Mouse (Mus musculus) ES-E14 (cell line): ENCODE data around the gene Exoc4. TPM values are rescaled to one million over a fixed set of nuclear protein-coding genes. Genes with fewer than 3 reads are reported as not detected.

ENCODE experiments used
- DNase-seq: peaks from one replicate; pipeline ENCODE4 v3.0.0-alpha.2; 2013; ENCODE audit warnings: low read depth, low spot score
- H3K27ac ChIP-seq: 2 replicates; pipeline ENCODE4 v1.5.1; 2012; ENCODE audit warnings: low read depth, mild to moderate bottlenecking, low read length, moderate library complexity, mixed read lengths; ENCODE audit not compliant: poor library complexity, insufficient read depth, severe bottlenecking
- H3K36me3 ChIP-seq: 2 replicates; pipeline ENCODE4 v1.6.1; 2012; ENCODE audit warnings: mild to moderate bottlenecking, low read length, moderate library complexity, mixed read lengths; ENCODE audit not compliant: control insufficient read depth, poor library complexity, insufficient read depth, severe bottlenecking
- H3K4me1 ChIP-seq, 2 experiments: fragments of 150-350 bp in 1 of 2; sonication (generic) in 1 of 2; 2 replicates each; pipeline ENCODE4 v1.6.1; 2012; ENCODE audit warnings: low read length in 2 of 2, mild to moderate bottlenecking in 1 of 2, mixed read lengths in 1 of 2; ENCODE audit not compliant: control insufficient read depth in 2 of 2, insufficient read depth in 2 of 2, poor library complexity in 1 of 2
- H3K4me3 ChIP-seq, 2 experiments: fragments of 150-350 bp in 1 of 2; sonication (generic) in 1 of 2; 2 replicates each; pipeline ENCODE4 v1.5.1; 2012; ENCODE audit warnings: low read length in 2 of 2, low read depth in 1 of 2, mild to moderate bottlenecking in 1 of 2, mixed read lengths in 1 of 2; ENCODE audit not compliant: insufficient read depth in 1 of 2, poor library complexity in 1 of 2, severe bottlenecking in 1 of 2
- H3K9ac ChIP-seq: 2 replicates; pipeline ENCODE4 v1.6.1; 2012; ENCODE audit warnings: low read depth, mild to moderate bottlenecking, low read length, mixed read lengths; ENCODE audit not compliant: poor library complexity, insufficient read depth, severe bottlenecking
- H3K9me3 ChIP-seq: fragments of 150-350 bp; sonication (generic); 2 replicates; pipeline ENCODE4 v1.6.1; 2012; ENCODE audit warnings: low read depth, mild to moderate bottlenecking, low read length; ENCODE audit not compliant: control insufficient read depth, insufficient read depth
- CHD2 ChIP-seq: IDR thresholded peaks from 2 replicates; pipeline ENCODE4 v1.6.1; 2014; ENCODE audit warnings: mild to moderate bottlenecking, low read depth, low read length, inconsistent platforms
- HCFC1 ChIP-seq: IDR thresholded peaks from 2 replicates; pipeline ENCODE4 v1.6.1; 2012; ENCODE audit warnings: low read length, inconsistent platforms, borderline replicate concordance; ENCODE audit not compliant: insufficient read depth
- MAFK ChIP-seq: IDR thresholded peaks from 2 replicates; pipeline ENCODE4 v1.6.1; 2014; ENCODE audit warnings: mild to moderate bottlenecking, low read depth, low read length, inconsistent platforms; ENCODE audit not compliant: insufficient read depth
- ZC3H11A ChIP-seq: IDR thresholded peaks from 2 replicates; pipeline ENCODE4 v1.6.1; 2012; ENCODE audit warnings: low read depth, mild to moderate bottlenecking, inconsistent platforms, low read length, borderline replicate concordance
- ZNF384 ChIP-seq: IDR thresholded peaks from 2 replicates; pipeline ENCODE4 v1.6.1; 2012; ENCODE audit warnings: low read depth, low read length, inconsistent platforms
- in situ Hi-C, 2 experiments: fragments of 600-800 bp; cut with MboI; formaldehyde crosslinking; loops; one replicate each; pipeline ENCODE4 v1.15.1; 2025; ENCODE audit warnings: low sequenced_read_pairs in 2 of 2, inconsistent platforms in 1 of 2; ENCODE audit not compliant: unreplicated experiment in 2 of 2
- total RNA-seq: library from RNA; depleted of rRNA; stranded (reverse); fragments of 300-350 nt; gene quantifications from 2 replicates; pipeline ENCODE4 v1.2.3, GENCODE M21; 2012; rRNA removed

Gene Exoc4
- 99.3 and 150 TPM in 2 replicates for total RNA-seq

DNA sequence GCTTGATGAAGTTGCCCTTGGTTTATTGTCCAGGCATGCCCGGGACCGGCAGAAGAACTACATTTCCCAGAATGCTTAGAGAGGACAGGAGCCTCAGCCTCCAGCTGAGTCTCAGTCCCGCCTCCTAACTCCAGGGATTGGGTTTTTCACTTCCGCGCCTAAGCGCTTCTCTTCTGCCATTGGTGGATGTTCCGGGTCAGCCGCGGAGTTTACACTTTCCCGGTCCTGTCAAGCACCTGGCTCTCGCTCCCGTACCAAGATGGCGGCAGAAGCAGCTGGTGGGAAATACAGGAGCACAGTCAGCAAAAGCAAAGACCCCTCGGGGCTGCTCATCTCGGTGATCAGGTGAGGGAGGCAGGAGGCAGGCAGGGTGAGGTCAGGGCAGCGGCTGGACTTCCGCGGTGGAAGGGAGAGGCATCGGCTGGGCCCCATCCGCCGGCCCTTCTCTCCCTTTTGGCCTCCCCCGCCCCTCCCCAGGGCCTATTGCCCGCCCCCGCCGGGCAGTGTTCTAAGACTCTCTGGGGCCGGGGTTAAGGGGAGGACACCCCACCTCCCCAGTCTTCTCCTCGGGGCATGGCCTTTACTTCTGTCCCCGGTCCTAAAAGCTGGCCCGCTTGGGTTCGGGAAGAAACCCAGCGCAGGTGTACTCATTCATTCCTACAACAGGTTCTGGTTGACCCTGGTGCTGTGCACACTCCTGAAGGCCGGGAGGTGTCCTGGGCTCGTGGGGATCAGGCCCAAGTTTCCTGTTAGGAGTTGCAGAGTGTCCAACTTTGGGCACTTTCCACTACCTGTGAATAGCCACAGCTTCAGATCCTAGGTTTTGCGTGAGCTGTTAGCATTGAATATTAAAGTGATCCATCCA lies at the start of gene Exoc4:
TSS of gene Exoc4 (plus strand) at position 192 of the 865 bp plus-strand sequence.
- H3K9me3 ChIP-seq = no peaks in the 10 kb centered on the region
- in situ Hi-C loops = no loop called here
- peak within 1 kb of the TSS; percentile 98 for H3K9ac ChIP-seq
- peak; percentile 95 for DNase-seq
- H3K36me3 ChIP-seq = no peaks in the 10 kb centered on the region
- H3K4me3 ChIP-seq = peak within 1 kb of the TSS; percentile 93 to 98
- peaks cover 2 to 7% of the 10 kb centered on the region in 2 experiments; a peak in 2 of 4 replicates for H3K4me1 ChIP-seq
- H3K27ac ChIP-seq = peak within 1 kb of the TSS; percentile 78
- TF ChIP-seq HCFC1 (peak; percentile 95), ZNF384 (no peak), MAFK (peak; percentile 85), ZC3H11A (no peak), CHD2 (peak; percentile 62; the same call in 1 of the 2 replicates)

DNA sequence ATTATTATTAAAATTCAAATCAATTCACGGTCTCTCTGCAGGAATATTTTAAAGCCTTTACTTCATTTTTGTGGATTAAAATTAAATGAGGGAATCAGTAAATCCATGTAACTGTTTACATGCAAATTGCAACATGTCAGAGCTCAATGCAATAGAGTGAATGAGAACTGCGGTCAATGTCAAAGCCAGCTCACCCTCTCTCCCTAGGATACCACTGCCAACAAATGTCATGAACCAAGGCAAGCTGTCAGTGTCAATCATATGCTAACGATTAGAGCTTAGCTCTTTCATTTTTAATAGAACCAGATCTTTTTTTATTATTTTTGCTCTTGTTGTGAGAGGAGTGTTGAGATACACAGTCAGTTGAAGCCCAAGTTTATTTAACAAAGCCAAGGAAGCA lies 30.1 kb upstream of the Exoc4 start:
- Histone ChIP-seq H3K4me1 (no peaks in the 10 kb centered on the region), H3K36me3 (no peaks in the 10 kb centered on the region), H3K27ac (no peak overlapping the region), H3K9ac (no peak overlapping the region), H3K9me3 (no peaks in the 10 kb centered on the region), H3K4me3 (no peak overlapping the region)
- no peak for DNase-seq
- in situ Hi-C loops = no loop called here
- no peak for TF ChIP-seq CHD2
- no peak for TF ChIP-seq MAFK
- TF ChIP-seq ZC3H11A = no peak
- no peak for TF ChIP-seq ZNF384
- TF ChIP-seq HCFC1 = no peak

DNA sequence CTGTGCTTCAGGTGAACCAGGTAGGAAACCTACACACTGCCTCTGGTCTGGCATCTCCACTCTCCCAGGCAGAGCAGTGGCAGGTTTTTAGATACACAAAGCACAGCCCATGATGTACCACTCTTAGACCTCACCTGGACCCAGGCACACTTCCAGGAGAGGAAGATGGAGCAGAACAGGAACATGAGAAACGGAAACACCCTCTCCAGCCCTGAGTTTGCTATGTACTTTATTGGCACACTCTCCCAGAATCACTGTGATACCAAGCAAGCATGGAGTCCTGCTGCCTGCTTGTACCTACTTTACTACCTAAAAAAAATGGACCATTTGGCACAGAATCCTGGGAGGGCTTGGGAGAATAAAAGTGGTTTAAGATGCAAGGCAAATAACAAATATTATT lies 22.2 kb upstream of the Exoc4 start:
- Histone ChIP-seq H3K4me1 (no peaks in the 10 kb centered on the region), H3K9ac (no peak overlapping the region), H3K27ac (no peak overlapping the region), H3K4me3 (no peak overlapping the region), H3K9me3 (no peaks in the 10 kb centered on the region), H3K36me3 (no peaks in the 10 kb centered on the region)
- in situ Hi-C loops = no loop called here
- TF ChIP-seq CHD2 = no peak
- TF ChIP-seq MAFK = no peak
- no peak for TF ChIP-seq HCFC1
- TF ChIP-seq ZC3H11A = no peak
- no peak for TF ChIP-seq ZNF384
- no peak for DNase-seq

- no peak for TF ChIP-seq ZC3H11A
- TF ChIP-seq HCFC1 = no peak
- TF ChIP-seq MAFK = no peak
- no peak for TF ChIP-seq ZNF384
- no peak for TF ChIP-seq CHD2
- Histone ChIP-seq H3K9me3 (no peaks in the 10 kb centered on the region), H3K9ac (no peak overlapping the region), H3K27ac (no peak overlapping the region), H3K36me3 (no peaks in the 10 kb centered on the region), H3K4me1 (no peaks in the 10 kb centered on the region), H3K4me3 (no peak overlapping the region)
- DNase-seq = no peak
- in situ Hi-C loops = no loop called here
These were observed 21.5 kb upstream of the Exoc4 start for GRCm38 (mm10) chr6:33227371-33227770.
